Mouse (Mus musculus): ENCODE results near the gene Ackr1. TPM values are rescaled to one million over a fixed set of nuclear protein-coding genes. Genes with fewer than 3 reads are reported as not detected.

Ackr1 gene
- polyA plus RNA-seq, 1 experiment: 11.1 TPM

DNA sequence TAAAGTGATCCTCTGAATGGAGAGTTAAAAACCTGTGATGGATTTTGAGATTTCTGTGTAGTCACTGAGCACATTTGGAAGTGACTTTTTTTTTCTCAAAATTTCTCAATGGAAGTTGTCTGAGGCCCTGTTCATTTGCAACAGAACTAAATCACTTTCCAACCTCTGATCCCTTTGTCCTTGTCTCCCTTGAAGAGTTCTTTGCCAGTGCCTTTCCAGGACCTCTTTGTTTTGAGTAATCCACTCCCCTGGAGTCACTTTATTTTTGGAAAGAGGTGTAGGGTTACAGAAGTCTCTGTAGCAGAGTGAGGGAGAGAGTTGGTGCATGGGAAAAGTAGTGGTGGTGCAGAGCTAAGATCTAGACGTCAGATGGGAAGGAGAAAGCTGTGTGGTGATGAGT is 15.0 kb upstream of the Ackr1 start:
- Histone ChIP-seq H3K36me3 (ENCODE audit: control insufficient read depth, insufficient read depth, low read length) (no peaks in the 10 kb centered on the region), H3K27me3 (ENCODE audit: control insufficient read depth, insufficient read depth, low read length) (no peaks in the 10 kb centered on the region), H3K27ac (ENCODE audit: insufficient read depth, low read depth, low read length) (no peak overlapping the region), H3K4me3 (ENCODE audit: low read depth, low read length) (no peak overlapping the region), H3K4me1 (ENCODE audit: control insufficient read depth, insufficient read depth, insufficient read length, low read length) (no peaks in the 10 kb centered on the region)
- TF ChIP-seq CTCF (IDR thresholded peaks at IDR 0.05; ENCODE audit: extremely low read depth, insufficient read length, insufficient replicate concordance, low read depth, low read length): no peak
- TF ChIP-seq POLR2A (IDR thresholded peaks at IDR 0.05; ENCODE audit: low read depth, low read length): no peak
- 55% methylated on average over 1 of the region's 1 CpGs for WGBS

DNA sequence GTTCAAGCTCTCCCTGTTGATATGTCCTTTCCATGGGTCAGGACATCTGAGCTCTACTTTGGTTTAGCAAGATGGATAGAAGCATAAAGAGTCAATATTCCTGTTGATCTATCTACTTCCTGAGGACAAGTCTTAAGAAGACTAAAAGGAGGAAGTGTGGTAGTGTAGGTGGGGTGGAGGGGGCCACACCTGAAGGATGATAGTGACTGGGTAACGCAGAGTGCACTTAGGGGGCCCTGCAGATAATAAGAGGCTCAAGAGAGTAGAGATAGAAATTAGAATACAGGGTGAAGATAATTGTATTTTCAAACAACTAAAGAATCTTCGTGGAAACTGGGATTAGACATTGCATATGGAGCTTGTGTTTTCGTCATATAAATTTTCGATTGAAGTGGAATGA is 11.6 kb upstream of the Ackr1 start:
- TF ChIP-seq POLR2A (IDR thresholded peaks at IDR 0.05; ENCODE audit: low read depth, low read length): no peak
- TF ChIP-seq CTCF (IDR thresholded peaks at IDR 0.05; ENCODE audit: extremely low read depth, insufficient read length, insufficient replicate concordance, low read depth, low read length): no peak
- no peaks in the 10 kb centered on the region for H3K27me3 ChIP-seq (ENCODE audit: control insufficient read depth, insufficient read depth, low read length)
- WGBS: 75% methylated on average over 4 of the region's 4 CpGs
- no peaks in the 10 kb centered on the region for H3K4me1 ChIP-seq (ENCODE audit: control insufficient read depth, insufficient read depth, insufficient read length, low read length)
- H3K36me3 ChIP-seq (ENCODE audit: control insufficient read depth, insufficient read depth, low read length): no peaks in the 10 kb centered on the region
- no peak overlapping the region for H3K4me3 ChIP-seq (ENCODE audit: low read depth, low read length)
- H3K27ac ChIP-seq (ENCODE audit: insufficient read depth, low read depth, low read length): no peak overlapping the region

DNA sequence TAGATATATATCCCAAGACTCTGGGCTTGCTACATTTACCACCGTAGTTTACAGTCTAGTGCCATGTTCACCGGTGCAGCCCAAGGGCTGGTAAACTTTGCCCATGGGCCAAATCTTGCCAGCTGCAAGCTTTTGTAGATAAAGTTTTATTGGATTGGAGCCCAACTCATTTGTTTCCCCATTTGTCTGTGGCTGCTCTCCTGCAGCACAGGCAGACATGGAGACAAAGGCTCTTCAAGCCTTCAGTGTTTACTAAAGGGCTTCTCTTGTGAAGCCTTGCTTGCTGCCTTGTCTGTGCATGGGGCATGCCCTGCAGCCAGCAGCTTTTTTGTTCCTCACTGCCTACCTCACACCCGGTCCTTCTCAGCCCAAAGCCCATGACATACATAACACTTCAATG is 10.4 kb upstream of the Ackr1 start:
- Histone ChIP-seq H3K4me1 (ENCODE audit: control insufficient read depth, insufficient read depth, insufficient read length, low read length) (no peaks in the 10 kb centered on the region), H3K36me3 (ENCODE audit: control insufficient read depth, insufficient read depth, low read length) (no peaks in the 10 kb centered on the region), H3K27me3 (ENCODE audit: control insufficient read depth, insufficient read depth, low read length) (no peaks in the 10 kb centered on the region), H3K27ac (ENCODE audit: insufficient read depth, low read depth, low read length) (no peak overlapping the region), H3K4me3 (ENCODE audit: low read depth, low read length) (no peak overlapping the region)
- 41% methylated on average over 3 of the region's 3 CpGs for WGBS
- TF ChIP-seq POLR2A (IDR thresholded peaks at IDR 0.05; ENCODE audit: low read depth, low read length) (no peak), CTCF (IDR thresholded peaks at IDR 0.05; ENCODE audit: extremely low read depth, insufficient read length, insufficient replicate concordance, low read depth, low read length) (no peak)

DNA sequence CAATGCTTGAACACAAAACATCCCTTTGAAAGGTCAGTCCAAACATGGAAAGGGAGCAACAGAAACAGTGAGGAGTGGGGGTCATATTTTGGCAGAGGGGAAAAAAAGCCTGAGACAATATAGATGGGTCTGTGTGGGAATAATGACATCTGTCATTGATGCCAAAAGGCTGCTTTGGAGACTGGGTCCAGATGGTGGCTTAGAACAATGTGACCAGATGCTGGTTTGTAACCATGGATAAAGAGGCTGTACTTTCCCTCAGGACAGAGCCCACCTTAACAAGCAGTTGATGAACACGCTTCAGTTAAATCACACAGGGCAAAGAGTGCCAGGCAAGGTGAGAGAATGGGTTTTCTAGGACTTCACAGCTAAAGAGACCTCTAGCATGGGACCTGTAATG is 8.9 kb upstream of the Ackr1 start:
- Histone ChIP-seq H3K27ac (ENCODE audit: insufficient read depth, low read depth, low read length) (no peak overlapping the region), H3K4me3 (ENCODE audit: low read depth, low read length) (no peak overlapping the region), H3K27me3 (ENCODE audit: control insufficient read depth, insufficient read depth, low read length) (no peaks in the 10 kb centered on the region), H3K4me1 (ENCODE audit: control insufficient read depth, insufficient read depth, insufficient read length, low read length) (no peaks in the 10 kb centered on the region), H3K36me3 (ENCODE audit: control insufficient read depth, insufficient read depth, low read length) (no peaks in the 10 kb centered on the region)
- no peak for TF ChIP-seq CTCF (IDR thresholded peaks at IDR 0.05; ENCODE audit: extremely low read depth, insufficient read length, insufficient replicate concordance, low read depth, low read length)
- no peak for TF ChIP-seq POLR2A (IDR thresholded peaks at IDR 0.05; ENCODE audit: low read depth, low read length)
- WGBS: 81% methylated on average over 1 of the region's 1 CpGs

- TF ChIP-seq CTCF (IDR thresholded peaks at IDR 0.05; ENCODE audit: extremely low read depth, insufficient read length, insufficient replicate concordance, low read depth, low read length): peak; percentile 70; the same call in 1 of the 2 replicates
- no peak for TF ChIP-seq POLR2A (IDR thresholded peaks at IDR 0.05; ENCODE audit: low read depth, low read length)
- Histone ChIP-seq H3K4me3 (ENCODE audit: low read depth, low read length) (no peak overlapping the region), H3K36me3 (ENCODE audit: control insufficient read depth, insufficient read depth, low read length) (no peaks in the 10 kb centered on the region), H3K4me1 (ENCODE audit: control insufficient read depth, insufficient read depth, insufficient read length, low read length) (no peaks in the 10 kb centered on the region), H3K27me3 (ENCODE audit: control insufficient read depth, insufficient read depth, low read length) (no peaks in the 10 kb centered on the region), H3K27ac (ENCODE audit: insufficient read depth, low read depth, low read length) (no peak overlapping the region)
- WGBS: 7% methylated on average over 2 of the region's 2 CpGs
Observed at GRCm38 (mm10) chr1:173339543-173339942, 6.0 kb upstream of the Ackr1 start.

- no peaks in the 10 kb centered on the region for H3K36me3 ChIP-seq (ENCODE audit: control insufficient read depth, insufficient read depth, low read length)
- no peak for TF ChIP-seq CTCF (IDR thresholded peaks at IDR 0.05; ENCODE audit: extremely low read depth, insufficient read length, insufficient replicate concordance, low read depth, low read length)
- TF ChIP-seq POLR2A (IDR thresholded peaks at IDR 0.05; ENCODE audit: low read depth, low read length): no peak
- H3K27ac ChIP-seq (ENCODE audit: insufficient read depth, low read depth, low read length): no peak overlapping the region
- 88% methylated on average over 10 of the region's 10 CpGs for WGBS
- no peaks in the 10 kb centered on the region for H3K4me1 ChIP-seq (ENCODE audit: control insufficient read depth, insufficient read depth, insufficient read length, low read length)
- H3K4me3 ChIP-seq (ENCODE audit: low read depth, low read length): no peak overlapping the region
- H3K27me3 ChIP-seq (ENCODE audit: control insufficient read depth, insufficient read depth, low read length): no peaks in the 10 kb centered on the region
Observed at GRCm38 (mm10) chr1:173337008-173337407, 3.5 kb upstream of the Ackr1 start.

DNA sequence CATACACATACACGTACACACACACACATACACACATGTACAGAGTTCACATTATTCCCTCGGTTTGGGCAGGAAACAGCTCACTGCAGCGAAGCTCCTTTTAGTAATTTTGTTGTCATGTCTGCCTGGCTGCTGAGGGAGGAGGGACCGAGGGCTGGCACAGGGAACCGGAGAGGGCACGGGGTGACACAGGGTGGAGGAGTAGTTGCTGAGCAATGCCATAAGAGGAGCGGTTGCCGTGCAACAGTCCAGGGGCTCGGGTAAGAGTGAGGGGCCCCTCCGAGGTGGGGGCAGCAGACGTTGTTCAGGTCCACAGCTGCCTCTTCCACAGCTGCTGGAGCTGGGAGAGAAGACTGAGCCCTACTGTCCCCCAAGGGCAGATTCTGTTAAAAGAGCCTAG is 2.4 kb upstream of the Ackr1 start:
- WGBS: 39% methylated on average over 11 of the region's 11 CpGs
- Histone ChIP-seq H3K4me3 (ENCODE audit: low read depth, low read length) (no peak overlapping the region), H3K4me1 (ENCODE audit: control insufficient read depth, insufficient read depth, insufficient read length, low read length) (no peaks in the 10 kb centered on the region), H3K27me3 (ENCODE audit: control insufficient read depth, insufficient read depth, low read length) (no peaks in the 10 kb centered on the region), H3K36me3 (ENCODE audit: control insufficient read depth, insufficient read depth, low read length) (no peaks in the 10 kb centered on the region), H3K27ac (ENCODE audit: insufficient read depth, low read depth, low read length) (no peak overlapping the region)
- no peak for TF ChIP-seq CTCF (IDR thresholded peaks at IDR 0.05; ENCODE audit: extremely low read depth, insufficient read length, insufficient replicate concordance, low read depth, low read length)
- TF ChIP-seq POLR2A (IDR thresholded peaks at IDR 0.05; ENCODE audit: low read depth, low read length): no peak

GRCm38 (mm10) chr1:173332418-173332817 is 1.1 kb downstream of the Ackr1 start:
- 89% methylated on average over 5 of the region's 5 CpGs for WGBS
- no peaks in the 10 kb centered on the region for H3K4me1 ChIP-seq (ENCODE audit: control insufficient read depth, insufficient read depth, insufficient read length, low read length)
- TF ChIP-seq CTCF (IDR thresholded peaks at IDR 0.05; ENCODE audit: extremely low read depth, insufficient read length, insufficient replicate concordance, low read depth, low read length) (no peak), POLR2A (IDR thresholded peaks at IDR 0.05; ENCODE audit: low read depth, low read length) (no peak)
- no peaks in the 10 kb centered on the region for H3K36me3 ChIP-seq (ENCODE audit: control insufficient read depth, insufficient read depth, low read length)
- no peaks in the 10 kb centered on the region for H3K27me3 ChIP-seq (ENCODE audit: control insufficient read depth, insufficient read depth, low read length)
- no peak overlapping the region for H3K4me3 ChIP-seq (ENCODE audit: low read depth, low read length)
- H3K27ac ChIP-seq (ENCODE audit: insufficient read depth, low read depth, low read length): no peak overlapping the region
